11 mouse cellular contexts compared by ENCODE assay signal in genomic region chr17:66352219-66352618, GRCm38 (mm10).
DNase-seq lines count a peak whose midpoint lies in the region; ATAC-seq and TF ChIP-seq lines count a peak whose summit lies in the region.
"Had no signal": no experiment of that assay in that cellular context is flagged by ENCODE, and none has a peak within 500 bp of the region (broad histone marks: within the 10 kb centered on the region; RNA-seq: fewer than 3 reads in every experiment).

No protein-coding gene starts in this region.

- 83% methylated on average over 6 of the region's 6 CpGs for WGBS in forebrain, embryonic 15.5 days
- 88% methylated on average over 6 of the region's 6 CpGs for WGBS in forebrain, embryonic 13.5 days
- 57% methylated on average over 6 of the region's 6 CpGs for WGBS in liver, postnatal 0 days (ENCODE audit: insufficient replicate concordance)
- WGBS in liver, embryonic 11.5 days = 62% methylated on average over 6 of the region's 6 CpGs
- WGBS in forebrain, embryonic 16.5 days = 70% methylated on average over 6 of the region's 6 CpGs

- H3K79me2 ChIP-seq in myocyte (ENCODE audit: control insufficient read depth, insufficient read depth) = no peaks in the 10 kb centered on the region

- TF ChIP-seq EP300 in liver, postnatal 0 days (IDR thresholded peaks at IDR 0.05; ENCODE audit: low read depth) = no peak

- TF ChIP-seq POLR2A in myocyte (IDR thresholded peaks at IDR 0.05; ENCODE audit: insufficient read length, low read depth) = no peak

- no peak overlapping the region for H3K9ac ChIP-seq in forebrain, embryonic 15.5 days (replicated peaks)
- no peak overlapping the region for H3K9ac ChIP-seq in forebrain, embryonic 13.5 days
- H3K9ac ChIP-seq in liver, postnatal 0 days (replicated peaks) = no peak overlapping the region
- no peak overlapping the region for H3K9ac ChIP-seq in liver, embryonic 11.5 days (ENCODE audit: low read depth, low read length)
- no peak overlapping the region for H3K9ac ChIP-seq in forebrain, embryonic 16.5 days (replicated peaks; ENCODE audit: low read depth, low read length)

- H3K4me1 ChIP-seq in forebrain, embryonic 15.5 days = peaks cover 15% of the 10 kb centered on the region; the same call in 1 of the 2 replicates
- 0 out of 2 replicates have a peak, but pooled peaks cover 7% of the 10 kb centered on the region for H3K4me1 ChIP-seq in forebrain, embryonic 13.5 days
- peaks cover 13% of the 10 kb centered on the region for H3K4me1 ChIP-seq in liver, postnatal 0 days (ENCODE audit: insufficient read depth)
- H3K4me1 ChIP-seq in liver, embryonic 11.5 days (replicated peaks; ENCODE audit: control insufficient read depth, insufficient read depth, low read length) = 0 out of 2 replicates have a peak, but pooled peaks cover 6% of the 10 kb centered on the region
- H3K4me1 ChIP-seq in forebrain, embryonic 16.5 days (replicated peaks; ENCODE audit: control insufficient read depth, insufficient read depth, low read length) = 0 out of 2 replicates have a peak, but pooled peaks cover 9% of the 10 kb centered on the region

- peaks cover 30% of the 10 kb centered on the region for H3K36me3 ChIP-seq in forebrain, embryonic 15.5 days
- H3K36me3 ChIP-seq in forebrain, embryonic 13.5 days (ENCODE audit: poor library complexity, severe bottlenecking) = peaks cover 57% of the 10 kb centered on the region
- H3K36me3 ChIP-seq in liver, postnatal 0 days (replicated peaks; ENCODE audit: insufficient read depth, low read length) = no peaks in the 10 kb centered on the region
- H3K36me3 ChIP-seq in liver, embryonic 11.5 days (ENCODE audit: control insufficient read depth, insufficient read depth, low read length) = no peaks in the 10 kb centered on the region
- peaks cover 12% of the 10 kb centered on the region for H3K36me3 ChIP-seq in myocyte (ENCODE audit: control insufficient read depth, insufficient read depth)
- peaks cover 9% of the 10 kb centered on the region; the same call in 1 of the 2 replicates for H3K36me3 ChIP-seq in forebrain, embryonic 16.5 days (ENCODE audit: control insufficient read depth, insufficient read depth)

- H3ac ChIP-seq in myocyte (ENCODE audit: control insufficient read depth, insufficient read length) = no peak overlapping the region

- TF ChIP-seq CTCF in liver, postnatal 0 days (IDR thresholded peaks at IDR 0.05; ENCODE audit: low read depth) = no peak

- H3K27ac ChIP-seq in forebrain, embryonic 15.5 days (replicated peaks) = peak overlapping the region; percentile 18; the same call in 1 of the 2 replicates
- no peak overlapping the region for H3K27ac ChIP-seq in forebrain, embryonic 13.5 days
- no peak overlapping the region for H3K27ac ChIP-seq in liver, postnatal 0 days (ENCODE audit: low read depth)
- no peak overlapping the region for H3K27ac ChIP-seq in liver, embryonic 11.5 days (ENCODE audit: low read depth, low read length)
- H3K27ac ChIP-seq in forebrain, embryonic 16.5 days (ENCODE audit: low read length) = no peak overlapping the region
- H3K27ac ChIP-seq: macrophage had no signal

- H3K27me3 ChIP-seq in forebrain, embryonic 15.5 days = no peaks in the 10 kb centered on the region
- no peaks in the 10 kb centered on the region for H3K27me3 ChIP-seq in forebrain, embryonic 13.5 days
- H3K27me3 ChIP-seq in liver, postnatal 0 days (ENCODE audit: insufficient read depth, low read length) = no peaks in the 10 kb centered on the region
- H3K27me3 ChIP-seq in liver, embryonic 11.5 days (replicated peaks; ENCODE audit: control insufficient read depth, insufficient read depth, low read length) = no peaks in the 10 kb centered on the region
- no peaks in the 10 kb centered on the region for H3K27me3 ChIP-seq in myocyte (ENCODE audit: control insufficient read depth, insufficient read depth, insufficient read length)
- no peaks in the 10 kb centered on the region for H3K27me3 ChIP-seq in forebrain, embryonic 16.5 days (replicated peaks; ENCODE audit: control insufficient read depth, insufficient read depth, low read length)

- H3K4me2 ChIP-seq in forebrain, embryonic 15.5 days (replicated peaks) = no peak overlapping the region
- H3K4me2 ChIP-seq in forebrain, embryonic 13.5 days = no peak overlapping the region
- H3K4me2 ChIP-seq in liver, postnatal 0 days (ENCODE audit: low read depth, low read length) = no peak overlapping the region
- H3K4me2 ChIP-seq in liver, embryonic 11.5 days = no peak overlapping the region
- peak overlapping the region; percentile 61 for H3K4me2 ChIP-seq in myocyte (ENCODE audit: low read depth)
- H3K4me2 ChIP-seq in forebrain, embryonic 16.5 days (ENCODE audit: low read length) = no peak overlapping the region

- H3K4me3 ChIP-seq in forebrain, embryonic 15.5 days = no peak overlapping the region
- no peak overlapping the region for H3K4me3 ChIP-seq in forebrain, embryonic 13.5 days
- H3K4me3 ChIP-seq in liver, postnatal 0 days (ENCODE audit: low read depth, low read length) = no peak overlapping the region
- no peak overlapping the region for H3K4me3 ChIP-seq in liver, embryonic 11.5 days (ENCODE audit: low read depth, low read length)
- H3K4me3 ChIP-seq in myocyte = no peak overlapping the region
- H3K4me3 ChIP-seq in forebrain, embryonic 16.5 days (replicated peaks; ENCODE audit: low read length) = no peak overlapping the region

- H3K9me3 ChIP-seq in forebrain, embryonic 15.5 days = no peaks in the 10 kb centered on the region
- no peaks in the 10 kb centered on the region for H3K9me3 ChIP-seq in forebrain, embryonic 13.5 days (replicated peaks)
- H3K9me3 ChIP-seq in liver, postnatal 0 days (ENCODE audit: low read length) = no peaks in the 10 kb centered on the region
- H3K9me3 ChIP-seq in liver, embryonic 11.5 days (ENCODE audit: control insufficient read depth, low read length) = no peaks in the 10 kb centered on the region
- no peaks in the 10 kb centered on the region for H3K9me3 ChIP-seq in forebrain, embryonic 16.5 days (ENCODE audit: control insufficient read depth, low read length)

- DNase-seq in liver, postnatal 0 days = no peak
- DNase-seq in liver, embryonic 11.5 days (ENCODE audit: low spot score) = no peak
- peak; percentile 37 for DNase-seq in heart, postnatal 4 days
- DNase-seq in right cerebral cortex, postnatal 25 days = no peak
- DNase-seq: kidney, postnatal 4 days had no signal

- ATAC-seq in forebrain, embryonic 15.5 days (replicated peaks) = no peak
- ATAC-seq in forebrain, embryonic 13.5 days = no peak
- peak; percentile 76 for ATAC-seq in liver, postnatal 0 days
- ATAC-seq in liver, embryonic 11.5 days (replicated peaks; ENCODE audit: low FRiP score) = no peak
- ATAC-seq in forebrain, embryonic 16.5 days = no peak
- ATAC-seq: activated CD4-positive, CD25-positive, alpha-beta regulatory T cell, adult 4 months had no signal

TF ChIP-seq in myocyte, 11 proteins besides CTCF, POLR2A, EP300 and RAD21:
- no peak for TF ChIP-seq USF1 (IDR thresholded peaks at IDR 0.05; ENCODE audit: low read depth)
- no peak for TF ChIP-seq REST (IDR thresholded peaks at IDR 0.05; ENCODE audit: insufficient read depth, insufficient read length)
- TF ChIP-seq MYOD1 (IDR thresholded peaks at IDR 0.05; ENCODE audit: control insufficient read depth in 1 of 3, insufficient read length in 2 of 3, low read depth in 2 of 3) = peak in 1 of 3 experiments; percentile 55
- TF ChIP-seq MYOG (IDR thresholded peaks at IDR 0.05; ENCODE audit: control insufficient read depth in 1 of 3, insufficient read depth in 1 of 3, insufficient read length in 2 of 3, low read depth in 2 of 3) = peak in 1 of 3 experiments; percentile 6
- TF ChIP-seq SRF (IDR thresholded peaks at IDR 0.05; ENCODE audit: control insufficient read depth, insufficient read length, low read depth) = no peak
- TF ChIP-seq E2F4 (IDR thresholded peaks at IDR 0.05; ENCODE audit: insufficient read depth) = no peak
- TF ChIP-seq MAX (IDR thresholded peaks at IDR 0.05; ENCODE audit: low read depth) = no peak
- TF ChIP-seq TCF3 (IDR thresholded peaks at IDR 0.05; ENCODE audit: insufficient read length, low read depth) = no peak
- TF ChIP-seq POLR2AphosphoS2 (IDR thresholded peaks at IDR 0.05; ENCODE audit: insufficient read length, low read depth) = no peak
- TF ChIP-seq CEBPB (IDR thresholded peaks at IDR 0.05; ENCODE audit: insufficient read depth, poor library complexity, severe bottlenecking) = no peak
- TF ChIP-seq TCF12 (IDR thresholded peaks at IDR 0.05; ENCODE audit: insufficient read depth, poor library complexity, severe bottlenecking) = no peak
TF ChIP-seq in myocyte: peak in this region for 2.
